Mouse (Mus musculus) liver, embryonic 14.5 days (tissue): ENCODE measurements at regions not wholly inside any gene's neighbourhood (a gene's known extent, or its start where the extent isn't known, plus 50 kb on each side); places are given as distances from the start of the nearest gene placed in this dataset.

Source experiments
- CTCF ChIP-seq: IDR thresholded peaks from 2 replicates; pipeline ENCODE4 v1.5.1; 2016; ENCODE audit warnings: antibody characterized with exemption, low read depth, control low read depth
- EP300 ChIP-seq: IDR thresholded peaks from 2 replicates; pipeline ENCODE4 v1.6.1; 2016; ENCODE audit warnings: antibody characterized with exemption, low read depth

GRCm38 (mm10) chr15:62046276-62046675 lies 1123.5 kb upstream of the A1bg start:
- TF ChIP-seq CTCF (no peak), EP300 (no peak)
